Mouse (Mus musculus) CH12.LX (cell line): ENCODE results near the gene Ccer2. TPM values are rescaled to one million over a fixed set of nuclear protein-coding genes. Genes with fewer than 3 reads are reported as not detected.

Experiments
- DNase-seq: peaks from one replicate; pipeline ENCODE4 v3.0.0-alpha.2; 2013; ENCODE audit errors: extremely low read depth
- H3K27ac ChIP-seq: 2 replicates; pipeline ENCODE4 v1.5.1; 2012; ENCODE audit warnings: low read depth, mild to moderate bottlenecking, control low read depth, moderate library complexity; ENCODE audit not compliant: insufficient read depth
- H3K27me3 ChIP-seq: replicated peaks from 2 replicates; pipeline ENCODE3; 2012; ENCODE audit warnings: inconsistent platforms
- H3K36me3 ChIP-seq, 2 experiments: replicated peaks in 1 of 2; 2 replicates each; pipeline versions ENCODE3 to v1.6.1; 2012; ENCODE audit warnings: inconsistent platforms in 1 of 2, low read length in 1 of 2, mild to moderate bottlenecking in 1 of 2, mixed read lengths in 1 of 2, moderate library complexity in 1 of 2; ENCODE audit not compliant: control insufficient read depth in 1 of 2, insufficient read depth in 1 of 2
- H3K4me1 ChIP-seq, 2 experiments: 2 replicates each; pipeline ENCODE4 v1.6.1; 2012; ENCODE audit warnings: inconsistent platforms in 1 of 2, moderate library complexity in 1 of 2; ENCODE audit not compliant: insufficient read depth in 2 of 2, control insufficient read depth in 1 of 2
- H3K4me2 ChIP-seq: 2 replicates; pipeline ENCODE4 v1.6.1; 2012; ENCODE audit warnings: low read depth, mild to moderate bottlenecking, control low read depth; ENCODE audit not compliant: poor library complexity, insufficient read depth, severe bottlenecking
- H3K4me3 ChIP-seq, 3 experiments: fragments of 150-350 bp in 1 of 3; sonication (generic) in 1 of 3; replicated peaks in 1 of 3; 2 replicates each; pipeline versions ENCODE3 to v1.5.1; 2011 to 2012; ENCODE audit warnings: low read depth in 2 of 3, low read length in 2 of 3, mild to moderate bottlenecking in 2 of 3, moderate library complexity in 2 of 3, control low read depth in 1 of 3, improper control_type of control experiment in 1 of 3, inconsistent platforms in 1 of 3, mixed read lengths in 1 of 3; ENCODE audit not compliant: poor library complexity in 1 of 3
- H3K79me2 ChIP-seq: replicated peaks from 2 replicates; pipeline ENCODE4 v1.6.1; 2012; ENCODE audit warnings: mild to moderate bottlenecking, moderate library complexity; ENCODE audit not compliant: control insufficient read depth, poor library complexity, insufficient read depth, severe bottlenecking; ENCODE audit errors: extremely low read depth
- H3K9ac ChIP-seq: 2 replicates; pipeline ENCODE4 v1.6.1; 2012; ENCODE audit warnings: low read depth, mild to moderate bottlenecking, control low read depth, moderate library complexity; ENCODE audit not compliant: insufficient read depth
- H3K9me3 ChIP-seq: replicated peaks from 2 replicates; pipeline ENCODE3; 2012; ENCODE audit warnings: low read length, inconsistent platforms, mixed read lengths
- HCFC1 ChIP-seq: IDR thresholded peaks from 2 replicates; pipeline ENCODE4 v1.6.1; 2012; ENCODE audit warnings: low read depth, mild to moderate bottlenecking, inconsistent platforms, low read length, improper control_type of control experiment
- MEF2A ChIP-seq: IDR thresholded peaks from 2 replicates; pipeline ENCODE4 v1.6.1; 2014; ENCODE audit warnings: low read depth, mild to moderate bottlenecking, inconsistent platforms, low read length, improper control_type of control experiment, borderline replicate concordance
- MXI1 ChIP-seq: IDR thresholded peaks from 2 replicates; pipeline ENCODE4 v1.6.1; 2011; ENCODE audit warnings: mild to moderate bottlenecking, low read depth, low read length, improper control_type of control experiment
- NRF1 ChIP-seq: IDR thresholded peaks from 2 replicates; pipeline ENCODE4 v1.6.1; 2014; ENCODE audit warnings: low read depth, mild to moderate bottlenecking, inconsistent platforms, low read length, improper control_type of control experiment, moderate library complexity
- PAX5 ChIP-seq: IDR thresholded peaks from 2 replicates; pipeline ENCODE4 v1.6.1; 2012; ENCODE audit warnings: low read length, inconsistent platforms, mixed read lengths
- POLR2A ChIP-seq: IDR thresholded peaks from 2 replicates; pipeline ENCODE4 v1.6.1; 2011; ENCODE audit warnings: low read depth, mild to moderate bottlenecking, improper control_type of control experiment, low read length
- POLR2AphosphoS2 ChIP-seq: IDR thresholded peaks from 2 replicates; pipeline ENCODE4 v1.6.1; 2011; ENCODE audit warnings: low read depth, low read length, improper control_type of control experiment
- USF1 ChIP-seq: IDR thresholded peaks from 2 replicates; pipeline ENCODE4 v1.6.1; 2014; ENCODE audit warnings: low read depth, mild to moderate bottlenecking, inconsistent platforms, low read length, improper control_type of control experiment
- USF2 ChIP-seq: conservative IDR thresholded peaks from 2 replicates; pipeline ENCODE4 v1.6.1; 2011; ENCODE audit warnings: low read depth, low read length, improper control_type of control experiment
- ZKSCAN1 ChIP-seq: IDR thresholded peaks from 2 replicates; pipeline ENCODE4 v1.6.1; 2012; ENCODE audit warnings: low read depth, inconsistent platforms, low read length, improper control_type of control experiment, borderline replicate concordance
- dilution Hi-C: fragments of 300-500 bp; cut with MboI; formaldehyde crosslinking; loops from 2 replicates; pipeline ENCODE4 v1.14.3; 2020; ENCODE audit warnings: low sequenced_read_pairs; ENCODE audit not compliant: extremely low pct_unique_long_range_greater_than_20kb, extremely low pct_ligation_motif_present
- in situ Hi-C: fragments of 300-500 bp; cut with MboI; formaldehyde crosslinking; loops from 3 replicates; pipeline ENCODE4 v1.14.3; 2019; ENCODE audit warnings: low sequenced_read_pairs, low pct_ligation_motif_present, low pct_unique_long_range_greater_than_20kb, mixed read lengths
- polyA plus RNA-seq: library from polyadenylated mRNA; unstranded; fragments of >175 nt; gene quantifications from 2 replicates; pipeline ENCODE4 v1.2.1, GENCODE M21; 2012; ENCODE audit warnings: low read depth; ENCODE audit not compliant: insufficient read length
- total RNA-seq, 2 experiments: library from RNA; depleted of rRNA; stranded (reverse); fragments of 300-350 nt in 1 of 2; fragments of >200 nt in 1 of 2; gene quantifications; 2 replicates each; pipeline ENCODE4 v1.2.3; 2012 to 2014

The Ccer2 gene
- total and polyA plus RNA-seq, 3 experiments = 0.17 TPM; not detected in 2

GRCm38 (mm10) chr7:28799994-28800393 lies 44.0 kb downstream of the Ccer2 start:
- Histone ChIP-seq H3K4me2 (no peak overlapping the region), H3K27ac (no peak overlapping the region), H3K9me3 (no peaks in the 10 kb centered on the region), H3K4me1 (peaks cover 14 to 42% of the 10 kb centered on the region in 2 experiments), H3K27me3 (no peaks in the 10 kb centered on the region), H3K36me3 (peaks cover 21 to 32% of the 10 kb centered on the region in 2 experiments), H3K4me3 (no peak overlapping the region), H3K79me2 (peaks cover 12% of the 10 kb centered on the region), H3K9ac (no peak overlapping the region)
- DNase-seq = no peak
- dilution Hi-C loops = no loop called here
- in situ Hi-C loops = loop anchor here (5.0 to 25.0 kb wide), 2 partner anchors 67 to 237 kb away; no protein-coding TSS in a partner anchor
- TF ChIP-seq MXI1 (no peak), POLR2AphosphoS2 (0 out of 2 replicates have a peak, but pooled peaks have one; percentile 20), USF2 (no peak), MEF2A (no peak)

- H3K9me3 ChIP-seq = no peaks in the 10 kb centered on the region
- no peaks in the 10 kb centered on the region for H3K27me3 ChIP-seq
- no peak for DNase-seq
- in situ Hi-C loops (no loop called here), dilution Hi-C loops (no loop called here)
- H3K4me1 ChIP-seq = peaks cover 14 to 38% of the 10 kb centered on the region in 2 experiments
- no peak overlapping the region for H3K4me2 ChIP-seq
- H3K9ac ChIP-seq = no peak overlapping the region
- H3K27ac ChIP-seq = no peak overlapping the region
- H3K4me3 ChIP-seq = no peak overlapping the region
- TF ChIP-seq POLR2A (no peak), HCFC1 (no peak), PAX5 (no peak), ZKSCAN1 (no peak)
- peaks cover 7% of the 10 kb centered on the region for H3K79me2 ChIP-seq
- peaks cover 21 to 32% of the 10 kb centered on the region in 2 experiments for H3K36me3 ChIP-seq
These were observed 45.5 kb downstream of the Ccer2 start for GRCm38 (mm10) chr7:28801451-28801850.

- Histone ChIP-seq H3K4me2 (0 out of 2 replicates have a peak overlapping the region, but pooled peaks have one; percentile 33), H3K4me3 (no peak overlapping the region), H3K79me2 (peaks cover 6% of the 10 kb centered on the region), H3K9me3 (no peaks in the 10 kb centered on the region), H3K4me1 (peaks cover 14 to 43% of the 10 kb centered on the region in 2 experiments), H3K27me3 (no peaks in the 10 kb centered on the region), H3K36me3 (peaks cover 21 to 32% of the 10 kb centered on the region in 2 experiments), H3K9ac (no peak overlapping the region), H3K27ac (peak overlapping the region; percentile 37; the same call in 1 of the 2 replicates)
- TF ChIP-seq USF1 (no peak), NRF1 (0 out of 2 replicates have a peak, but pooled peaks have one; percentile 3)
- in situ Hi-C loops = no loop called here
- no peak for DNase-seq
- dilution Hi-C loops = no loop called here
These were observed 46.1 kb downstream of the Ccer2 start for GRCm38 (mm10) chr7:28801901-28802670.
